Mouse (Mus musculus): ENCODE measurements around the gene Pbx2.

DNA sequence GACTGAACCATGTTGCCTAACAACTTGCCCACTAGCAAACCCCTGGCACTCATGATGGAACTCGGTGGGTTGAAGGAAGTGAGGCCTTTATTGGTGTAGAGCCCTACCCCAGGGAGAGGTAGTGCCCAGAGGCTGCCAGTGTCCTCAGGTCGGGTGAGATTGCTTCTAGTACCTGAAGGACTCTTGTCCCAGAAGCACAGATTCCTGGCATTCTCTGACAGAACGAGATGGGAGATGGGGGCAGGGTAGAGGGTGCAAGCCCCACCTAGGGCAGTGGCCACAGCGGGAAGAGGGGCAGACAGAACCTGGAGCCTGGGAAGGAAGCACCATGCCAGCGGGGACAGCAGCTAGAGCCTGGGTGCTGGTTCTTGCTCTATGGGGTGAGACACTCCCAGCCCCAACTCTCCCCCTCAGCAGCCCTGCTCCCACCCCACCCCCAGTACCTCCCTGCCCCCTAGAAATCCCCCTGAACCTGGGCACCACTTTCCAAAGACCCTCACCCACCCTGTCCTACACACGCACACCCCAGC is 6.6 kb downstream of the Pbx2 start, which contains the start of gene Ager:
- TF ChIP-seq CTCF (IDR thresholded peaks at IDR 0.05; ENCODE audit: insufficient read depth, low read length) (no peak), POLR2A (IDR thresholded peaks at IDR 0.05; ENCODE audit: borderline replicate concordance, extremely low read depth, low read depth, low read length) (peak; percentile 86; the same call in 1 of the 2 replicates)

Data from lung, adult 2 months (tissue).